Mouse (Mus musculus) left cerebral cortex, postnatal 36 days (tissue): Measurements from ENCODE around the gene Psmd9. TPM values are rescaled to one million over a fixed set of nuclear protein-coding genes. Genes with fewer than 3 reads are reported as not detected.

Source experiments
- DNase-seq, 2 experiments: peaks; one replicate each; pipeline ENCODE4 v3.0.0; 2021 to 2022; ENCODE audit warnings: low spot score in 2 of 2, mixed read lengths in 1 of 2
- intact Hi-C: fragments of 180-260 bp; cut with DNase I; formaldehyde crosslinking; loops from one replicate; pipeline ENCODE4 v1.15.1; 2025
- total RNA-seq, 2 experiments: library from RNA; stranded (reverse); gene quantifications; 2 replicates each; pipeline ENCODE4 v1.2.3; 2021

Gene Psmd9
- total RNA-seq, 2 experiments from 2014 or later, result 28.6 to 29.6 TPM

- DNase-seq, result no peak
- intact Hi-C loops, result loop anchor here (10.0 kb wide), 1 partner anchor 373 kb away; the partner anchor contains the start of gene Camkk2
Measured at GRCm38 (mm10) chr5:123147569-123147968, 21.6 kb upstream of the Psmd9 start.

- no peak for DNase-seq
- intact Hi-C loops, result loop anchor here (10.0 kb wide), 1 partner anchor 373 kb away; the partner anchor contains the start of gene Camkk2
Measured at GRCm38 (mm10) chr5:123148073-123148722, 21.0 kb upstream of the Psmd9 start.

- intact Hi-C loops, result loop anchor here (1.0 to 10.0 kb wide), 4 partner anchors 8 to 375 kb away; partner anchors contain the start of gene Camkk2
- peak; percentile 83 to 86 for DNase-seq
Measured at GRCm38 (mm10) chr5:123149451-123150400, 19.5 kb upstream of the Psmd9 start.

GRCm38 (mm10) chr5:123150641-123151040 is 18.6 kb upstream of the Psmd9 start:
- DNase-seq, result no peak
- intact Hi-C loops, result loop anchor here (1.0 to 5.0 kb wide), 2 partner anchors 9 to 33 kb away; no protein-coding TSS in a partner anchor

- no peak for DNase-seq
- intact Hi-C loops, result loop anchor here (5.0 kb wide), 1 partner anchor 34 kb away; no protein-coding TSS in a partner anchor
Measured at GRCm38 (mm10) chr5:123151077-123151476, 18.1 kb upstream of the Psmd9 start.

GRCm38 (mm10) chr5:123151707-123152362 is 17.4 kb upstream of the Psmd9 start:
- no peak for DNase-seq
- intact Hi-C loops, result loop anchor here (5.0 kb wide), 1 partner anchor 35 kb away; no protein-coding TSS in a partner anchor

GRCm38 (mm10) chr5:123152901-123153300 is 16.3 kb upstream of the Psmd9 start:
- DNase-seq, result no peak
- intact Hi-C loops, result loop anchor here (5.0 kb wide), 1 partner anchor 36 kb away; no protein-coding TSS in a partner anchor

- peak in 1 of 2 experiments; percentile 52 for DNase-seq
- intact Hi-C loops, result no loop called here
Measured at GRCm38 (mm10) chr5:123155425-123155824, 13.8 kb upstream of the Psmd9 start.

- no peak for DNase-seq
- intact Hi-C loops, result no loop called here
Measured at GRCm38 (mm10) chr5:123156763-123157162, 12.4 kb upstream of the Psmd9 start.

- no peak for DNase-seq
- intact Hi-C loops, result no loop called here
Measured at GRCm38 (mm10) chr5:123157972-123158371, 11.2 kb upstream of the Psmd9 start.

GRCm38 (mm10) chr5:123159446-123159845 is 9.8 kb upstream of the Psmd9 start:
- intact Hi-C loops, result no loop called here
- DNase-seq, result no peak

- intact Hi-C loops, result no loop called here
- no peak for DNase-seq
Measured at GRCm38 (mm10) chr5:123159866-123160265, 9.3 kb upstream of the Psmd9 start.

- DNase-seq, result no peak
- intact Hi-C loops, result no loop called here
Measured at GRCm38 (mm10) chr5:123160341-123160740, 8.9 kb upstream of the Psmd9 start.

GRCm38 (mm10) chr5:123162942-123163341 is 6.3 kb upstream of the Psmd9 start:
- DNase-seq, result no peak
- intact Hi-C loops, result no loop called here

GRCm38 (mm10) chr5:123166437-123166836 is 2.8 kb upstream of the Psmd9 start:
- no peak for DNase-seq
- intact Hi-C loops, result no loop called here

GRCm38 (mm10) chr5:123167591-123167990 is 1.6 kb upstream of the Psmd9 start:
- intact Hi-C loops, result no loop called here
- DNase-seq, result no peak

GRCm38 (mm10) chr5:123170365-123170764 is 1.2 kb downstream of the Psmd9 start:
- intact Hi-C loops, result loop anchor here (2.0 to 5.0 kb wide), 2 partner anchors 53 to 106 kb away; no protein-coding TSS in a partner anchor
- no peak for DNase-seq

GRCm38 (mm10) chr5:123171646-123172350 is 2.6 kb downstream of the Psmd9 start:
- intact Hi-C loops, result loop anchor here (2.0 to 5.0 kb wide), 2 partner anchors 54 to 107 kb away; no protein-coding TSS in a partner anchor
- DNase-seq, result peak; percentile 80 to 83

- DNase-seq, result no peak
- intact Hi-C loops, result no loop called here
Measured at GRCm38 (mm10) chr5:123178792-123179191, 9.6 kb downstream of the Psmd9 start.
